Mouse (Mus musculus) heart, adult 2 months (tissue): ENCODE data around the gene 5730596B20Rik. TPM values are rescaled to one million over a fixed set of nuclear protein-coding genes. Genes with fewer than 3 reads are reported as not detected.

Experiments used
- DNase-seq, 2 experiments: peaks; one replicate each; pipeline ENCODE4 v3.0.0; 2021
- H3K27ac ChIP-seq: fragments of 200-600 bp; 2 replicates; pipeline ENCODE4 v1.8.1; 2022
- H3K27me3 ChIP-seq: fragments of 200-500 bp; 2 replicates; pipeline ENCODE4 v1.6.1; 2012; ENCODE audit warnings: mild to moderate bottlenecking, low read length, inconsistent platforms, mixed read lengths; ENCODE audit not compliant: control insufficient read depth, insufficient read depth
- H3K36me3 ChIP-seq: fragments of 200-500 bp; 2 replicates; pipeline ENCODE4 v1.6.1; 2012; ENCODE audit warnings: low read length, inconsistent platforms; ENCODE audit not compliant: control insufficient read depth, insufficient read depth
- H3K4me1 ChIP-seq: fragments of 200-500 bp; 2 replicates; pipeline ENCODE4 v1.6.1; 2011; ENCODE audit warnings: low read length; ENCODE audit not compliant: control insufficient read depth, insufficient read depth
- H3K4me3 ChIP-seq: fragments of 200-600 bp; 2 replicates; pipeline ENCODE4 v1.8.1; 2022
- H3K79me2 ChIP-seq: fragments of 200-500 bp; replicated peaks from 2 replicates; pipeline ENCODE4 v1.6.1; 2012; ENCODE audit warnings: mild to moderate bottlenecking, inconsistent platforms, low read length, moderate library complexity, mixed read lengths; ENCODE audit not compliant: control insufficient read depth, insufficient read depth
- H3K9ac ChIP-seq: fragments of 200-500 bp; 2 replicates; pipeline ENCODE4 v1.6.1; 2012; ENCODE audit warnings: low read depth, mild to moderate bottlenecking, control low read depth, inconsistent platforms, low read length, mixed read lengths
- CTCF ChIP-seq: fragments of 200-600 bp; IDR thresholded peaks from 2 replicates; pipeline ENCODE4 v1.8.1; 2022; ENCODE audit warnings: antibody characterized with exemption, mild to moderate bottlenecking, moderate library complexity
- EP300 ChIP-seq: fragments of 200-500 bp; IDR thresholded peaks from 2 replicates; pipeline ENCODE4 v1.6.1; 2011; ENCODE audit warnings: low read depth, low read length, control low read depth; ENCODE audit not compliant: insufficient read depth
- POLR2A ChIP-seq: fragments of 200-500 bp; IDR thresholded peaks from 2 replicates; pipeline ENCODE4 v1.6.1; 2011; ENCODE audit warnings: mild to moderate bottlenecking, low read depth, low read length, control low read depth; ENCODE audit not compliant: insufficient read depth
- WGBS: fragments of 180-500 bp; shearing (Covaris S2); methylation state at CpG from one replicate; pipeline ENCODE4 v1.1.7; 2018; 5-methylcytosine and 5-hydroxymethylcytosine counted together
- intact Hi-C: fragments of 180-260 bp; cut with DNase I; formaldehyde crosslinking; loops from one replicate; pipeline ENCODE4 v1.15.1; 2025
- polyA plus RNA-seq: library from polyadenylated mRNA; depleted of rRNA; stranded (reverse); fragments of >200 nt; gene quantifications from 2 replicates; pipeline ENCODE4 v1.2.3, GENCODE M21; 2012
- total RNA-seq, 2 experiments: library from RNA; stranded (reverse); gene quantifications; 2 replicates each; pipeline ENCODE4 v1.2.3; 2021

The 5730596B20Rik gene
- total and polyA plus RNA-seq, 3 experiments, result not detected

DNA sequence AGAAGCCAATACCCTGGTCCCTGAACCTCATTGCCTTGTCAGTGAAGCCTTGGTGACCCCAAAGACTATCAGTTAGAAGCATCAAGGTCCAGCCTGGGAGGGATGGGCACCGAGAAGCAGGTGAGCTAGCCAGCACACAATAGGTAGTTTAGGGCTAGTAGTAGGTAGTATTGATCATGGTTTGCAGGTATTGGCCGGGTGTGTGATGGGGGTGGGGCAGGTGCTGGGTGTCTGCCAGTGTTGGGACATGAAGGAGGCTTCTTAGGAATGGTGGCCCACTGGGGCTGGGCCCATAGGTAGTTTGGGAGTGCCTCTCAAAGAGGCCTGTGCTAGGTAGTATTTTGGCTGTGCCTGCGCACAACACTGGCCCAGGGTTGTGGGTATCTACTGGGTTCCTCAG is 37.8 kb downstream of the 5730596B20Rik start:
- H3K9ac ChIP-seq, result no peak overlapping the region
- H3K27ac ChIP-seq, result no peak overlapping the region
- no peak overlapping the region for H3K4me3 ChIP-seq
- no peaks in the 10 kb centered on the region for H3K36me3 ChIP-seq
- peaks cover 49% of the 10 kb centered on the region for H3K27me3 ChIP-seq
- peak in 1 of 2 experiments; percentile 2 for DNase-seq
- no peaks in the 10 kb centered on the region for H3K79me2 ChIP-seq
- TF ChIP-seq CTCF (no peak), POLR2A (no peak), EP300 (no peak)
- WGBS, result 32% methylated on average over 3 of the region's 3 CpGs
- intact Hi-C loops, result loop anchor here (5.0 kb wide), 1 partner anchor 37 kb away; no protein-coding TSS in a partner anchor
- H3K4me1 ChIP-seq, result no peaks in the 10 kb centered on the region; the same call in 1 of the 2 replicates

GRCm38 (mm10) chr6:52215771-52216535 is 38.7 kb downstream of the 5730596B20Rik start:
- no peaks in the 10 kb centered on the region for H3K79me2 ChIP-seq
- no peak for TF ChIP-seq EP300
- TF ChIP-seq POLR2A, result no peak
- TF ChIP-seq CTCF, result no peak
- H3K4me3 ChIP-seq, result no peak overlapping the region
- peaks cover 50% of the 10 kb centered on the region for H3K27me3 ChIP-seq
- no peaks in the 10 kb centered on the region; the same call in 1 of the 2 replicates for H3K4me1 ChIP-seq
- DNase-seq, result peak; percentile 3 to 27
- 4% methylated on average over 30 of the region's 30 CpGs for WGBS
- H3K36me3 ChIP-seq, result no peaks in the 10 kb centered on the region
- intact Hi-C loops, result loop anchor here (5.0 kb wide), 1 partner anchor 36 kb away; no protein-coding TSS in a partner anchor
- no peak overlapping the region for H3K27ac ChIP-seq
- no peak overlapping the region for H3K9ac ChIP-seq

- H3K4me1 ChIP-seq, result peaks cover 1% of the 10 kb centered on the region
- peak; percentile 19 to 47 for DNase-seq
- peaks cover 54% of the 10 kb centered on the region for H3K27me3 ChIP-seq
- whole genome bisulfite sequencing, result 3% methylated on average over 60 of the region's 60 CpGs
- TF ChIP-seq CTCF (no peak), EP300 (no peak), POLR2A (no peak)
- no peak overlapping the region for H3K9ac ChIP-seq
- H3K27ac ChIP-seq, result no peak overlapping the region
- H3K36me3 ChIP-seq, result no peaks in the 10 kb centered on the region
- peak overlapping the region; percentile 28 for H3K4me3 ChIP-seq
- intact Hi-C loops, result loop anchor here (5.0 kb wide), 1 partner anchor 35 kb away; no protein-coding TSS in a partner anchor
- no peaks in the 10 kb centered on the region for H3K79me2 ChIP-seq
Observed at GRCm38 (mm10) chr6:52216691-52217458, 39.6 kb downstream of the 5730596B20Rik start.

DNA sequence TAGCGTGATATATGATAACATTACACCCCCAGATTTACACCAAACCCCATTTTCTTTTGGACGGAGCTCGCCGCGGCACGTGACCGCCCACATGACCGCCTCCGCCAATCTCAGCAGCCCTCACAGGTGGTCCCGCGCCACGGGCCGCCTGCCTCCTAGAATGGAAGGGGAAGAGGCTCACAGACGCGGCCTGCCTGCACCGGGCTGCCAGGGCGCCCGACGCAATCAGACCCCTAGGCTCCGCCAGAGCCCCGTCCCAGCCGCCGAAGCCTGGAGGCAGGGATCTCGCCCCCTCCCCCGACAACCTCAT is 40.1 kb downstream of the 5730596B20Rik start:
- H3K79me2 ChIP-seq, result no peaks in the 10 kb centered on the region
- peaks cover 1% of the 10 kb centered on the region for H3K4me1 ChIP-seq
- H3K36me3 ChIP-seq, result no peaks in the 10 kb centered on the region
- peaks cover 54% of the 10 kb centered on the region for H3K27me3 ChIP-seq
- intact Hi-C loops, result loop anchor here (5.0 kb wide), 1 partner anchor 35 kb away; no protein-coding TSS in a partner anchor
- H3K4me3 ChIP-seq, result peak overlapping the region; percentile 28
- 4% methylated on average over 25 of the region's 25 CpGs for WGBS
- DNase-seq, result peak; percentile 39 to 52
- TF ChIP-seq POLR2A, result no peak
- TF ChIP-seq EP300, result no peak
- no peak for TF ChIP-seq CTCF
- H3K9ac ChIP-seq, result no peak overlapping the region
- H3K27ac ChIP-seq, result no peak overlapping the region

- H3K27me3 ChIP-seq, result peaks cover 49% of the 10 kb centered on the region
- peak in 1 of 2 experiments; percentile 25 for DNase-seq
- H3K9ac ChIP-seq, result no peak overlapping the region
- H3K79me2 ChIP-seq, result no peaks in the 10 kb centered on the region
- no peak for TF ChIP-seq EP300
- no peak for TF ChIP-seq POLR2A
- no peak for TF ChIP-seq CTCF
- intact Hi-C loops, result loop anchor here (5.0 kb wide), 1 partner anchor 34 kb away; no protein-coding TSS in a partner anchor
- H3K4me3 ChIP-seq, result no peak overlapping the region; the same call in 1 of the 2 replicates
- H3K27ac ChIP-seq, result no peak overlapping the region
- WGBS, result 9% methylated on average over 23 of the region's 23 CpGs
- no peaks in the 10 kb centered on the region for H3K36me3 ChIP-seq
- peaks cover 1% of the 10 kb centered on the region; the same call in 1 of the 2 replicates for H3K4me1 ChIP-seq
Observed at GRCm38 (mm10) chr6:52217895-52218642, 40.8 kb downstream of the 5730596B20Rik start.
